Mouse (Mus musculus) lung, adult 2 months (tissue): ENCODE results near the gene Gm8251.

ENCODE experiments used
- CTCF ChIP-seq: fragments of 200-500 bp; IDR thresholded peaks from 2 replicates; pipeline ENCODE4 v1.5.1; 2011; ENCODE audit warnings: mild to moderate bottlenecking, low read length, control low read depth; ENCODE audit not compliant: insufficient read depth
- POLR2A ChIP-seq: fragments of 200-500 bp; IDR thresholded peaks from 2 replicates; pipeline ENCODE4 v1.6.1; 2011; ENCODE audit warnings: low read depth, mild to moderate bottlenecking, control low read depth, low read length, borderline replicate concordance; ENCODE audit errors: extremely low read depth

- TF ChIP-seq CTCF (no peak), POLR2A (no peak)
Observed at GRCm38 (mm10) chr1:44057805-44058204, 3.9 kb downstream of the Gm8251 start.
